Mouse (Mus musculus) liver, adult 2 months (tissue): ENCODE results near the gene H60b.

Source experiments
- CTCF ChIP-seq: fragments of 200-500 bp; IDR thresholded peaks from 2 replicates; pipeline ENCODE4 v1.5.1; 2011; ENCODE audit warnings: low read depth, low read length, control low read depth
- POLR2A ChIP-seq: fragments of 200-500 bp; IDR thresholded peaks from 2 replicates; pipeline ENCODE4 v1.6.1; 2011; ENCODE audit warnings: low read length, control low read depth; ENCODE audit not compliant: insufficient read depth; ENCODE audit errors: extremely low read depth

DNA sequence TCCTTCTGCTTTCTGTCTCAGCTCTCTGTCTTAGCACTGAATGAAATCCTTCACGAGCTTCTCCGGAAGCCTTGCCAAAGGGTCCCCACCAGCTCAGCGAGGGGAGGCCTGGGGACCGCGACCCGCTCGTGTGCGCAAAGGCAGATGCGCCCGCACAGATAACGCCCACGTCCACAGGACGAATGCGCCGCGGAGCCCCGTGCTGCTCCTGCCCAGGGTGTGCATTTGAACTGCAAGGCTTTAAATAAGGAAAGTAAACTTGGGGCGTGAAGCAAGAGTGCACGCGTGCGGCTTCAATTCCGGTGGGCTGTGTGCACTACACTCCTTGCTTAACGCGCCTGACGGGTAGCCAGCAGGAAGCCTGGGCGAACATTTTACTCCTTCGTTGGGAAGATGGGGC is 7.8 kb upstream of the H60b start:
- TF ChIP-seq CTCF (no peak), POLR2A (no peak)
